Mouse (Mus musculus) ES-E14 (cell line): ENCODE measurements at regions not wholly inside any gene's neighbourhood (a gene's known extent, or its start where the extent isn't known, plus 50 kb on each side); places are given as distances from the start of the nearest gene placed in this dataset.

ENCODE experiments used
- MAFK ChIP-seq: IDR thresholded peaks from 2 replicates; pipeline ENCODE4 v1.6.1; 2014; ENCODE audit warnings: mild to moderate bottlenecking, low read depth, low read length, inconsistent platforms; ENCODE audit not compliant: insufficient read depth
- ZC3H11A ChIP-seq: IDR thresholded peaks from 2 replicates; pipeline ENCODE4 v1.6.1; 2012; ENCODE audit warnings: low read depth, mild to moderate bottlenecking, inconsistent platforms, low read length, borderline replicate concordance
- ZNF384 ChIP-seq: IDR thresholded peaks from 2 replicates; pipeline ENCODE4 v1.6.1; 2012; ENCODE audit warnings: low read depth, low read length, inconsistent platforms

DNA sequence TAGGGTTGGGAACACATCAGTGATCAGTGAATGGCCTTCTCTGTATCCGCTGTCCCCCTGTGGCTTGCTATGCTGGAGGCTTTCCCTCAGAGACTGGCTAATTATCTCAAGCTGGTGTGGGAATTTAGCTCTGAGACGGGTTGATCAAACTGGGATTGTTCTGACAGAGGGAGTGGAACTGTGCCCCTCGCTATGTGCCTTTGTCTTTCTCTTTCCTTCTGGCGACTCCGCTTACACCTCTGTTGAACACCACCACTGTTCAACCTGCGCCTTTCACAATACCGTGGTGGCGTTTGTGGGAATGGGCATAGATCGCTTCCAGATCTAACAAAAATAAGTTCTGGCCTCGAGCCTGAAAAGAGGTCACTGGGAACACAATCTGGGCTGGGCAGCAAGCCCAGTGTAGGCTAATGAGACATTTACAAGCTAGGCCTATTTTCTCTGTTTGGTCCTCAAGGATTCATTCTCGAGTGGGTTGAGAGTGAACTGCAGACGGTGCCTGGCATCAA, 60.8 kb downstream of the Phlda1 start:
- no peak for TF ChIP-seq ZNF384
- TF ChIP-seq ZC3H11A: no peak
- no peak for TF ChIP-seq MAFK
